Mouse (Mus musculus) kidney, embryonic 15.5 days (tissue): Measurements from ENCODE around the gene Hinfp. TPM values are rescaled to one million over a fixed set of nuclear protein-coding genes. Genes with fewer than 3 reads are reported as not detected.

Experiments
- ATAC-seq: fragments of 200-750 bp; cut with Nextera tagmentation; replicated peaks from 2 replicates; pipeline ENCODE4 v1.8.0; 2017; ENCODE audit warnings: moderate TSS enrichment; ENCODE audit not compliant: low FRiP score
- H3K27ac ChIP-seq: fragments of 300-500 bp; sonication (generic); 2 replicates; pipeline ENCODE4 v1.5.1; 2015; ENCODE audit warnings: mild to moderate bottlenecking, inconsistent platforms
- H3K27me3 ChIP-seq: fragments of 300-500 bp; sonication (generic); 2 replicates; pipeline ENCODE4 v1.6.1; 2015; ENCODE audit warnings: inconsistent platforms
- H3K36me3 ChIP-seq: fragments of 300-500 bp; sonication (generic); 2 replicates; pipeline ENCODE4 v1.6.1; 2015; ENCODE audit warnings: inconsistent platforms
- H3K4me1 ChIP-seq: fragments of 300-500 bp; sonication (generic); 2 replicates; pipeline ENCODE4 v1.6.1; 2015; ENCODE audit warnings: inconsistent platforms
- H3K4me2 ChIP-seq: fragments of 300-500 bp; sonication (generic); 2 replicates; pipeline ENCODE4 v1.6.1; 2015; ENCODE audit warnings: moderate library complexity, mild to moderate bottlenecking, inconsistent platforms
- H3K4me3 ChIP-seq: fragments of 300-500 bp; sonication (generic); replicated peaks from 2 replicates; pipeline ENCODE4 v1.5.1; 2015; ENCODE audit warnings: mild to moderate bottlenecking, inconsistent platforms
- H3K9ac ChIP-seq: fragments of 300-500 bp; sonication (generic); 2 replicates; pipeline ENCODE4 v1.6.1; 2015; ENCODE audit warnings: mild to moderate bottlenecking, inconsistent platforms
- H3K9me3 ChIP-seq: fragments of 300-500 bp; sonication (generic); replicated peaks from 2 replicates; pipeline ENCODE4 v1.6.1; 2016; ENCODE audit warnings: inconsistent platforms
- WGBS: fragments of 180-500 bp; shearing (Covaris S2); methylation state at CpG from one replicate; pipeline ENCODE4 v1.1.7; 2015; ENCODE audit warnings: mixed read lengths; 5-methylcytosine and 5-hydroxymethylcytosine counted together
- polyA plus RNA-seq: library from polyadenylated mRNA; unstranded; fragments of >200 nt; fragmentation: Nextera tagmentation; extraction: Ambion mirVana; gene quantifications from 2 replicates; pipeline ENCODE4 v1.2.1, GENCODE M21; 2015

Gene Hinfp
- polyA plus RNA-seq, 1 experiment from 2014 or later, result 27.9 TPM

- Histone ChIP-seq H3K4me1 (peaks cover 29% of the 10 kb centered on the region), H3K4me2 (peak overlapping the region; percentile 94), H3K4me3 (peak overlapping the region; percentile 87), H3K9me3 (no peaks in the 10 kb centered on the region), H3K9ac (peak overlapping the region; percentile 82), H3K27me3 (no peaks in the 10 kb centered on the region), H3K27ac (peak overlapping the region; percentile 72; the same call in 1 of the 2 replicates), H3K36me3 (peaks cover 32% of the 10 kb centered on the region)
- no peak for ATAC-seq
- 29% methylated on average over 3 of the region's 3 CpGs for WGBS
Measured at GRCm38 (mm10) chr9:44318826-44319095, 13.3 kb upstream of the Hinfp start.

GRCm38 (mm10) chr9:44318076-44318825 lies 12.8 kb upstream of the Hinfp start:
- no peak for ATAC-seq
- Histone ChIP-seq H3K4me3 (peak overlapping the region; percentile 87), H3K9me3 (no peaks in the 10 kb centered on the region), H3K9ac (peak overlapping the region; percentile 82; the same call in 1 of the 2 replicates), H3K27me3 (no peaks in the 10 kb centered on the region), H3K4me2 (peak overlapping the region; percentile 94), H3K4me1 (peaks cover 29% of the 10 kb centered on the region), H3K27ac (peak overlapping the region; percentile 72; the same call in 1 of the 2 replicates), H3K36me3 (peaks cover 37% of the 10 kb centered on the region)
- WGBS, result 58% methylated on average over 5 of the region's 5 CpGs

GRCm38 (mm10) chr9:44317452-44317851 lies 12.0 kb upstream of the Hinfp start:
- peaks cover 29% of the 10 kb centered on the region for H3K4me1 ChIP-seq
- H3K4me3 ChIP-seq, result peak overlapping the region; percentile 87; the same call in 1 of the 2 replicates
- WGBS, result 79% methylated on average over 4 of the region's 4 CpGs
- no peaks in the 10 kb centered on the region for H3K27me3 ChIP-seq
- H3K36me3 ChIP-seq, result peaks cover 45% of the 10 kb centered on the region
- ATAC-seq, result no peak
- H3K4me2 ChIP-seq, result peak overlapping the region; percentile 94
- no peak overlapping the region for H3K9ac ChIP-seq
- H3K9me3 ChIP-seq, result no peaks in the 10 kb centered on the region
- H3K27ac ChIP-seq, result no peak overlapping the region

- Histone ChIP-seq H3K4me2 (no peak overlapping the region), H3K4me1 (peaks cover 40% of the 10 kb centered on the region), H3K27ac (no peak overlapping the region), H3K9ac (no peak overlapping the region), H3K27me3 (no peaks in the 10 kb centered on the region), H3K9me3 (no peaks in the 10 kb centered on the region), H3K36me3 (peaks cover 49% of the 10 kb centered on the region), H3K4me3 (no peak overlapping the region)
- 97% methylated on average over 18 of the region's 18 CpGs for whole genome bisulfite sequencing
- ATAC-seq, result no peak
Measured at GRCm38 (mm10) chr9:44314910-44315309, 9.4 kb upstream of the Hinfp start.

GRCm38 (mm10) chr9:44314257-44314547 lies 8.7 kb upstream of the Hinfp start:
- no peaks in the 10 kb centered on the region for H3K27me3 ChIP-seq
- peaks cover 35% of the 10 kb centered on the region for H3K4me1 ChIP-seq
- no peak overlapping the region for H3K9ac ChIP-seq
- peaks cover 50% of the 10 kb centered on the region for H3K36me3 ChIP-seq
- 82% methylated on average over 4 of the region's 4 CpGs for WGBS
- no peak overlapping the region for H3K4me3 ChIP-seq
- ATAC-seq, result no peak
- H3K4me2 ChIP-seq, result no peak overlapping the region
- H3K9me3 ChIP-seq, result no peaks in the 10 kb centered on the region
- H3K27ac ChIP-seq, result no peak overlapping the region

- H3K27ac ChIP-seq, result no peak overlapping the region
- WGBS, result 83% methylated on average over 19 of the region's 19 CpGs
- H3K4me3 ChIP-seq, result no peak overlapping the region
- H3K27me3 ChIP-seq, result no peaks in the 10 kb centered on the region
- H3K36me3 ChIP-seq, result peaks cover 51% of the 10 kb centered on the region
- H3K4me2 ChIP-seq, result no peak overlapping the region
- no peaks in the 10 kb centered on the region for H3K9me3 ChIP-seq
- H3K4me1 ChIP-seq, result peaks cover 29% of the 10 kb centered on the region
- no peak for ATAC-seq
- H3K9ac ChIP-seq, result no peak overlapping the region
Measured at GRCm38 (mm10) chr9:44313476-44314256, 8.2 kb upstream of the Hinfp start.

- Histone ChIP-seq H3K9ac (no peak overlapping the region), H3K4me1 (peaks cover 18% of the 10 kb centered on the region), H3K9me3 (no peaks in the 10 kb centered on the region), H3K36me3 (peaks cover 45% of the 10 kb centered on the region), H3K27ac (peak overlapping the region; percentile 62), H3K4me2 (peak overlapping the region; percentile 30), H3K27me3 (no peaks in the 10 kb centered on the region), H3K4me3 (peak overlapping the region; percentile 11; the same call in 1 of the 2 replicates)
- 15% methylated on average over 27 of the region's 27 CpGs for whole genome bisulfite sequencing
- peak; percentile 47; the same call in 1 of the 2 replicates for ATAC-seq
Measured at GRCm38 (mm10) chr9:44311136-44312134, 6.0 kb upstream of the Hinfp start.

GRCm38 (mm10) chr9:44310750-44311135 lies 5.3 kb upstream of the Hinfp start:
- H3K27me3 ChIP-seq, result no peaks in the 10 kb centered on the region
- WGBS, result 41% methylated on average over 10 of the region's 10 CpGs
- no peak overlapping the region for H3K9ac ChIP-seq
- H3K4me2 ChIP-seq, result peak overlapping the region; percentile 30
- no peaks in the 10 kb centered on the region for H3K9me3 ChIP-seq
- no peak for ATAC-seq
- 0 out of 2 replicates have a peak overlapping the region, but pooled peaks have one; percentile 11 for H3K4me3 ChIP-seq
- H3K4me1 ChIP-seq, result peaks cover 18% of the 10 kb centered on the region
- H3K36me3 ChIP-seq, result peaks cover 38% of the 10 kb centered on the region
- H3K27ac ChIP-seq, result peak overlapping the region; percentile 62

GRCm38 (mm10) chr9:44309756-44310155 lies 4.3 kb upstream of the Hinfp start:
- no peak overlapping the region for H3K4me3 ChIP-seq
- no peak for ATAC-seq
- H3K27me3 ChIP-seq, result no peaks in the 10 kb centered on the region
- peaks cover 19% of the 10 kb centered on the region for H3K4me1 ChIP-seq
- WGBS, result 68% methylated on average over 3 of the region's 3 CpGs
- H3K9ac ChIP-seq, result no peak overlapping the region
- no peak overlapping the region for H3K27ac ChIP-seq
- H3K9me3 ChIP-seq, result no peaks in the 10 kb centered on the region
- peaks cover 28% of the 10 kb centered on the region for H3K36me3 ChIP-seq
- H3K4me2 ChIP-seq, result no peak overlapping the region

- H3K4me2 ChIP-seq, result no peak overlapping the region
- H3K9me3 ChIP-seq, result no peaks in the 10 kb centered on the region
- H3K27ac ChIP-seq, result no peak overlapping the region
- peaks cover 31% of the 10 kb centered on the region for H3K4me1 ChIP-seq
- no peak overlapping the region for H3K9ac ChIP-seq
- whole genome bisulfite sequencing, result 72% methylated on average over 2 of the region's 2 CpGs
- no peaks in the 10 kb centered on the region for H3K27me3 ChIP-seq
- no peak for ATAC-seq
- no peak overlapping the region for H3K4me3 ChIP-seq
- H3K36me3 ChIP-seq, result peaks cover 15% of the 10 kb centered on the region
Measured at GRCm38 (mm10) chr9:44307248-44307647, 1.8 kb upstream of the Hinfp start.

- Histone ChIP-seq H3K36me3 (peaks cover 23% of the 10 kb centered on the region), H3K4me1 (peaks cover 25% of the 10 kb centered on the region), H3K4me2 (0 out of 2 replicates have a peak overlapping the region, but pooled peaks have one; percentile 60), H3K27me3 (no peaks in the 10 kb centered on the region), H3K9ac (no peak overlapping the region), H3K9me3 (no peaks in the 10 kb centered on the region), H3K4me3 (no peak overlapping the region), H3K27ac (no peak overlapping the region)
- WGBS, result 91% methylated on average over 6 of the region's 6 CpGs
- no peak for ATAC-seq
Measured at GRCm38 (mm10) chr9:44306532-44306931, 1.1 kb upstream of the Hinfp start.
